ENCODE assay signal across 8 mouse cellular contexts in genomic region chr6:115853091-115853813, GRCm38 (mm10). TPM values are rescaled to one million over a fixed set of nuclear protein-coding genes. Genes with fewer than 3 reads are reported as not detected.
A peak's percentile ranks its signal among the peaks of the same experiment; 100 is the strongest.
DNase-seq lines count a peak whose midpoint lies in the region; ATAC-seq and TF ChIP-seq lines count a peak whose summit lies in the region.

Mbd4 (minus strand) TSS chr6:115853371.
Ift122 (plus strand) TSS chr6:115853470.

- peaks cover 14% of the 10 kb centered on the region for H3K36me3 ChIP-seq in embryonic facial prominence, embryonic 14.5 days (ENCODE audit: control insufficient read depth, insufficient read depth, low read length)
- no peaks in the 10 kb centered on the region for H3K36me3 ChIP-seq in heart, adult 2 months (ENCODE audit: control insufficient read depth, insufficient read depth, low read length)
- H3K36me3 ChIP-seq in limb, embryonic 13.5 days = peaks cover 19% of the 10 kb centered on the region
- no peaks in the 10 kb centered on the region for H3K36me3 ChIP-seq in midbrain, embryonic 16.5 days (ENCODE audit: control insufficient read depth, insufficient read depth, low read length)

- under 1% methylated on average over 46 of the region's 51 CpGs for WGBS in embryonic facial prominence, embryonic 14.5 days
- WGBS in heart, adult 2 months = under 1% methylated on average over 51 of the region's 51 CpGs
- WGBS in limb, embryonic 13.5 days = under 1% methylated on average over 51 of the region's 51 CpGs
- under 1% methylated on average over 51 of the region's 51 CpGs for WGBS in midbrain, embryonic 16.5 days

- peak; percentile 100 for DNase-seq in 3T3-L1 (ENCODE audit: low read depth, low spot score)
- peak; percentile 78 to 96 for DNase-seq in adrenal gland, postnatal 4 days (ENCODE audit: low spot score in 2 of 2)
- peak; percentile 100 for DNase-seq in embryonic facial prominence, embryonic 14.5 days (ENCODE audit: low spot score)
- peak; percentile 94 to 99 for DNase-seq in heart, adult 2 months
- DNase-seq in kidney, adult 8-10 months = peak; percentile 99
- peak; percentile 90 to 98 for DNase-seq in spleen, postnatal 10 days (ENCODE audit: low spot score in 2 of 2)

- peak within 1 kb of the TSS; percentile 73 for H3K9ac ChIP-seq in embryonic facial prominence, embryonic 14.5 days (ENCODE audit: low read depth, low read length)
- peak within 1 kb of the TSS; percentile 60 for H3K9ac ChIP-seq in heart, adult 2 months (ENCODE audit: low read depth, low read length)
- H3K9ac ChIP-seq in limb, embryonic 13.5 days = peak within 1 kb of the TSS; percentile 78
- peak within 1 kb of the TSS; percentile 66 for H3K9ac ChIP-seq in midbrain, embryonic 16.5 days (ENCODE audit: low read depth, low read length)

- peak; percentile 98 for ATAC-seq in embryonic facial prominence, embryonic 14.5 days (ENCODE audit: low read depth)
- ATAC-seq in limb, embryonic 13.5 days (ENCODE audit: low FRiP score, low read depth) = peak; percentile 97
- ATAC-seq in midbrain, embryonic 16.5 days = peak; percentile 99

- peak; percentile 41; the same call in 1 of the 2 replicates for TF ChIP-seq POLR2A in heart, adult 2 months (IDR thresholded peaks at IDR 0.05; ENCODE audit: insufficient read depth, low read depth, low read length)

- no peaks in the 10 kb centered on the region for H3K27me3 ChIP-seq in embryonic facial prominence, embryonic 14.5 days (replicated peaks; ENCODE audit: control insufficient read depth, insufficient read depth, low read length)
- no peaks in the 10 kb centered on the region for H3K27me3 ChIP-seq in heart, adult 2 months (ENCODE audit: control insufficient read depth, insufficient read depth, low read length)
- H3K27me3 ChIP-seq in limb, embryonic 13.5 days = no peaks in the 10 kb centered on the region
- H3K27me3 ChIP-seq in midbrain, embryonic 16.5 days (ENCODE audit: control insufficient read depth, insufficient read depth, low read depth, low read length) = no peaks in the 10 kb centered on the region

- no peaks in the 10 kb centered on the region for H3K9me3 ChIP-seq in embryonic facial prominence, embryonic 14.5 days (ENCODE audit: control insufficient read depth, low read length)
- H3K9me3 ChIP-seq in limb, embryonic 13.5 days = no peaks in the 10 kb centered on the region
- H3K9me3 ChIP-seq in midbrain, embryonic 16.5 days (replicated peaks; ENCODE audit: control insufficient read depth, low read length, poor library complexity, severe bottlenecking) = no peaks in the 10 kb centered on the region

- H3K27ac ChIP-seq in embryonic facial prominence, embryonic 14.5 days (replicated peaks; ENCODE audit: low read depth, low read length) = peak within 1 kb of the TSS; percentile 85
- peak within 1 kb of the TSS; percentile 75 for H3K27ac ChIP-seq in heart, adult 2 months
- H3K27ac ChIP-seq in limb, embryonic 13.5 days = peak within 1 kb of the TSS; percentile 84
- peak within 1 kb of the TSS; percentile 88 for H3K27ac ChIP-seq in midbrain, embryonic 16.5 days (ENCODE audit: low read length)

- no peaks in the 10 kb centered on the region for H3K79me2 ChIP-seq in heart, adult 2 months (replicated peaks; ENCODE audit: control insufficient read depth, insufficient read depth, low read length)

- peak; percentile 62 for TF ChIP-seq CTCF in heart, adult 2 months (IDR thresholded peaks at IDR 0.05)

- intact Hi-C loops in heart, adult 2 months (cut with DNase I) = no loop called here

- H3K4me1 ChIP-seq in embryonic facial prominence, embryonic 14.5 days (ENCODE audit: control insufficient read depth, insufficient read depth, low read length) = peaks cover 14% of the 10 kb centered on the region
- H3K4me1 ChIP-seq in heart, adult 2 months (ENCODE audit: control insufficient read depth, insufficient read depth, low read length) = peaks cover 5% of the 10 kb centered on the region
- peaks cover 43% of the 10 kb centered on the region for H3K4me1 ChIP-seq in limb, embryonic 13.5 days
- H3K4me1 ChIP-seq in midbrain, embryonic 16.5 days (ENCODE audit: control insufficient read depth, insufficient read depth, low read length) = peaks cover 11% of the 10 kb centered on the region

- peak; percentile 44; the same call in 1 of the 2 replicates for TF ChIP-seq EP300 in heart, adult 2 months (IDR thresholded peaks at IDR 0.05; ENCODE audit: insufficient read depth, low read depth, low read length)

- peak within 1 kb of the TSS; percentile 76 for H3K4me2 ChIP-seq in embryonic facial prominence, embryonic 14.5 days (ENCODE audit: low read depth, low read length)
- H3K4me2 ChIP-seq in limb, embryonic 13.5 days (replicated peaks) = peak within 1 kb of the TSS; percentile 85
- H3K4me2 ChIP-seq in midbrain, embryonic 16.5 days (ENCODE audit: low read length) = peak within 1 kb of the TSS; percentile 60

- peak within 1 kb of the TSS; percentile 63 for H3K4me3 ChIP-seq in embryonic facial prominence, embryonic 14.5 days (ENCODE audit: low read depth, low read length)
- peak within 1 kb of the TSS; percentile 75 for H3K4me3 ChIP-seq in heart, adult 2 months
- peak within 1 kb of the TSS; percentile 66 for H3K4me3 ChIP-seq in limb, embryonic 13.5 days
- H3K4me3 ChIP-seq in midbrain, embryonic 16.5 days (ENCODE audit: low read depth, low read length) = peak within 1 kb of the TSS; percentile 69

RNA-seq across cellular contexts. Expression of gene Mbd4, which starts in this region (rescaled TPM):
- 1 to 10 TPM; 7.5 to 8.1 TPM for total RNA-seq in adrenal gland, postnatal 4 days (2021)
- 13.3 and 13.4 TPM in 2 replicates for polyA plus RNA-seq in embryonic facial prominence, embryonic 14.5 days (2014; fragmentation: Nextera tagmentation; extraction: Ambion mirVana)
- total RNA-seq in heart, adult 2 months (2021) = 1 to 10 TPM in 1 of 2 experiments, under 1 TPM in 1; 0.93 to 1.5 TPM
- 1.2 and 1.5 TPM in 2 replicates for polyA plus RNA-seq in heart, adult 2 months (2012; rRNA removed)
- 23.6 and 27.7 TPM in 2 replicates for polyA plus RNA-seq in limb, embryonic 13.5 days (2015; fragmentation: Nextera tagmentation; extraction: Ambion mirVana)
- 8.9 and 10.1 TPM in 2 replicates for polyA plus RNA-seq in midbrain, embryonic 16.5 days (2015; fragmentation: Nextera tagmentation; extraction: Ambion mirVana)

RNA-seq across cellular contexts. Expression of gene Ift122, which starts in this region (rescaled TPM):
- total RNA-seq in adrenal gland, postnatal 4 days (2021) = 10 to 100 TPM; 23.5 to 25.6 TPM
- polyA plus RNA-seq in embryonic facial prominence, embryonic 14.5 days (2014; fragmentation: Nextera tagmentation; extraction: Ambion mirVana) = 20.4 and 21.8 TPM in 2 replicates
- 1 to 10 TPM; 6.6 to 7.3 TPM for total RNA-seq in heart, adult 2 months (2021)
- 12.8 and 15.2 TPM in 2 replicates for polyA plus RNA-seq in heart, adult 2 months (2012; rRNA removed)
- polyA plus RNA-seq in limb, embryonic 13.5 days (2015; fragmentation: Nextera tagmentation; extraction: Ambion mirVana) = 25.8 and 27.9 TPM in 2 replicates
- 35.2 and 36.8 TPM in 2 replicates for polyA plus RNA-seq in midbrain, embryonic 16.5 days (2015; fragmentation: Nextera tagmentation; extraction: Ambion mirVana)

Comparison
In these comparisons a context has a peak if more than half of its experiments do, and no peak if none do; other contexts are left out.
1. Peak in every context shown above with its lines: DNase-seq, ATAC-seq, H3K4me3 ChIP-seq and H3K27ac ChIP-seq.